Mouse (Mus musculus): ENCODE results near the gene Bcat1.

- TF ChIP-seq POLR2A (IDR thresholded peaks at IDR 0.05; ENCODE audit: insufficient read depth, low read length) (no peak), CTCF (IDR thresholded peaks at IDR 0.05; ENCODE audit: low read depth, low read length) (no peak)
Measured at GRCm38 (mm10) chr6:144961253-144962012, 114.6 kb downstream of the Bcat1 start.

Measured in ES-Bruce4 (cell line).